ENCODE assay signal across 29 mouse cellular contexts in genomic region chr4:40825146-40825545, GRCm38 (mm10). TPM values are rescaled to one million over a fixed set of nuclear protein-coding genes. Genes with fewer than 3 reads are reported as not detected.
DNase-seq lines count a peak whose midpoint lies in the region; ATAC-seq and TF ChIP-seq lines count a peak whose summit lies in the region.
"Had no signal": no experiment of that assay in that cellular context is flagged by ENCODE, and none has a peak within 500 bp of the region (broad histone marks: within the 10 kb centered on the region; RNA-seq: fewer than 3 reads in every experiment).

No protein-coding gene starts in this region.

- no peak for TF ChIP-seq EP300 in CH12.LX (IDR thresholded peaks at IDR 0.05; ENCODE audit: low read length)

- DNase-seq in kidney, adult 8-10 months, result no peak
- no peak for DNase-seq in CH12.LX (ENCODE audit: extremely low read depth)
- peak; percentile 67 for DNase-seq in ES-CJ7 (ENCODE audit: low read depth, low spot score)
- no peak for DNase-seq in embryonic facial prominence, embryonic 10.5 days (ENCODE audit: low spot score)
- no peak for DNase-seq in layer of hippocampus, adult 18-20 months (ENCODE audit: low spot score in 2 of 2)
- DNase-seq in cerebellum, postnatal 4 days (ENCODE audit: low spot score in 2 of 2), result no peak
- DNase-seq: adrenal gland, postnatal 25 days; cerebellum, adult 2 months; cerebellum, postnatal 14 days; gastrocnemius, postnatal 14 days; heart, postnatal 36 days; kidney, adult 2 months; kidney, postnatal 14 days; left cerebral cortex, postnatal 4 days had no signal

- H3K9ac ChIP-seq in kidney, embryonic 14.5 days (ENCODE audit: low read depth, low read length), result no peak overlapping the region
- H3K9ac ChIP-seq in CH12.LX (ENCODE audit: insufficient read depth, low read depth), result no peak overlapping the region
- H3K9ac ChIP-seq: forebrain, embryonic 12.5 days; hindbrain, embryonic 12.5 days; intestine, embryonic 15.5 days; limb, embryonic 15.5 days; liver, embryonic 15.5 days; lung, embryonic 15.5 days; midbrain, embryonic 13.5 days; neural tube, embryonic 13.5 days; stomach, embryonic 15.5 days had no signal

- no peak for TF ChIP-seq POLR2A in CH12.LX (IDR thresholded peaks at IDR 0.05; ENCODE audit: low read depth, low read length)

- dilution Hi-C loops in CH12.LX (cut with MboI; ENCODE audit: extremely low pct_ligation_motif_present, extremely low pct_unique_long_range_greater_than_20kb, low sequenced_read_pairs), result no loop called here

- no peak for TF ChIP-seq CTCF in CH12.LX (conservative IDR thresholded peaks at IDR 0.05 in 1 of 2, IDR thresholded peaks at IDR 0.05 in 1 of 2; ENCODE audit: low read depth in 2 of 2, low read length in 2 of 2)

- H3K79me2 ChIP-seq in CH12.LX (replicated peaks; ENCODE audit: control insufficient read depth, extremely low read depth, insufficient read depth, poor library complexity, severe bottlenecking), result peaks cover 32% of the 10 kb centered on the region

- H3K4me1 ChIP-seq in kidney, embryonic 14.5 days (ENCODE audit: control insufficient read depth, insufficient read depth, low read length), result peaks cover 10% of the 10 kb centered on the region; the same call in 1 of the 2 replicates
- peaks cover 17 to 74% of the 10 kb centered on the region in 2 experiments for H3K4me1 ChIP-seq in CH12.LX (ENCODE audit: control insufficient read depth in 1 of 2, insufficient read depth in 2 of 2)
- peaks cover 13% of the 10 kb centered on the region for H3K4me1 ChIP-seq in embryonic facial prominence, embryonic 10.5 days
- H3K4me1 ChIP-seq: forebrain, embryonic 12.5 days; hindbrain, embryonic 12.5 days; intestine, embryonic 15.5 days; limb, embryonic 15.5 days; midbrain, embryonic 13.5 days; neural tube, embryonic 13.5 days had no signal

- H3K4me2 ChIP-seq in kidney, embryonic 14.5 days (replicated peaks; ENCODE audit: low read depth, low read length), result no peak overlapping the region
- H3K4me2 ChIP-seq in CH12.LX (ENCODE audit: insufficient read depth, low read depth, poor library complexity, severe bottlenecking), result no peak overlapping the region
- H3K4me2 ChIP-seq: forebrain, embryonic 12.5 days; heart, embryonic 11.5 days; hindbrain, embryonic 12.5 days; intestine, embryonic 15.5 days; limb, embryonic 15.5 days; liver, embryonic 15.5 days; lung, embryonic 15.5 days; midbrain, embryonic 13.5 days; neural tube, embryonic 13.5 days; stomach, embryonic 15.5 days had no signal

- no peaks in the 10 kb centered on the region for H3K27me3 ChIP-seq in kidney, embryonic 14.5 days (ENCODE audit: control insufficient read depth, insufficient read depth, low read length)
- no peaks in the 10 kb centered on the region for H3K27me3 ChIP-seq in CH12.LX (replicated peaks)
- H3K27me3 ChIP-seq in embryonic facial prominence, embryonic 10.5 days (replicated peaks; ENCODE audit: low read depth, poor library complexity, severe bottlenecking), result no peaks in the 10 kb centered on the region
- H3K27me3 ChIP-seq: forebrain, embryonic 12.5 days; hindbrain, embryonic 12.5 days; intestine, embryonic 15.5 days; limb, embryonic 15.5 days; liver, embryonic 15.5 days; lung, embryonic 15.5 days; midbrain, embryonic 13.5 days; neural tube, embryonic 13.5 days; Patski; stomach, embryonic 15.5 days had no signal

- H3K9me3 ChIP-seq in kidney, embryonic 14.5 days (ENCODE audit: control insufficient read depth, low read length), result no peaks in the 10 kb centered on the region
- H3K9me3 ChIP-seq in CH12.LX (replicated peaks; ENCODE audit: low read length), result no peaks in the 10 kb centered on the region
- no peaks in the 10 kb centered on the region for H3K9me3 ChIP-seq in embryonic facial prominence, embryonic 10.5 days
- H3K9me3 ChIP-seq: forebrain, embryonic 12.5 days; hindbrain, embryonic 12.5 days; intestine, embryonic 15.5 days; limb, embryonic 15.5 days; liver, embryonic 15.5 days; lung, embryonic 15.5 days; midbrain, embryonic 13.5 days; neural tube, embryonic 13.5 days; stomach, embryonic 15.5 days had no signal

- no peak for ATAC-seq in kidney, embryonic 14.5 days (ENCODE audit: low FRiP score, low TSS enrichment)
- ATAC-seq: hindbrain, postnatal 0 days; intestine, embryonic 15.5 days; midbrain, embryonic 13.5 days; Patski had no signal

- H3K4me3 ChIP-seq in kidney, embryonic 14.5 days (ENCODE audit: low read length), result no peak overlapping the region
- H3K4me3 ChIP-seq in CH12.LX (replicated peaks in 1 of 3; ENCODE audit: low read depth in 2 of 3, low read length in 2 of 3, poor library complexity in 1 of 3), result no peak overlapping the region
- H3K4me3 ChIP-seq in embryonic facial prominence, embryonic 10.5 days, result no peak overlapping the region
- H3K4me3 ChIP-seq: erythroblast, embryonic 14.5 days; forebrain, embryonic 12.5 days; hindbrain, embryonic 12.5 days; intestine, embryonic 15.5 days; layer of hippocampus, adult 2 months; limb, embryonic 15.5 days; liver, embryonic 15.5 days; lung, embryonic 15.5 days; midbrain, embryonic 13.5 days; neural tube, embryonic 13.5 days; stomach, embryonic 15.5 days had no signal

- in situ Hi-C loops in CH12.LX (cut with MboI; ENCODE audit: low pct_ligation_motif_present, low pct_unique_long_range_greater_than_20kb, low sequenced_read_pairs), result loop anchor here (5.0 kb wide), 1 partner anchor 43 kb away; no protein-coding TSS in a partner anchor

- TF ChIP-seq RAD21 in CH12.LX (IDR thresholded peaks at IDR 0.05; ENCODE audit: low read depth, low read length), result no peak

- peak overlapping the region; percentile 51; the same call in 1 of the 2 replicates for H3K27ac ChIP-seq in kidney, embryonic 14.5 days (ENCODE audit: low read depth, low read length)
- H3K27ac ChIP-seq in CH12.LX (ENCODE audit: insufficient read depth, low read depth), result peak overlapping the region; percentile 67
- H3K27ac ChIP-seq in embryonic facial prominence, embryonic 10.5 days (replicated peaks), result peak overlapping the region; percentile 15; the same call in 1 of the 2 replicates
- H3K27ac ChIP-seq: forebrain, embryonic 12.5 days; hindbrain, embryonic 12.5 days; hindbrain, postnatal 0 days; intestine, embryonic 15.5 days; layer of hippocampus, adult 2 months; limb, embryonic 15.5 days; liver, embryonic 15.5 days; lung, embryonic 15.5 days; midbrain, embryonic 13.5 days; neural tube, embryonic 13.5 days; stomach, embryonic 15.5 days had no signal

- peaks cover 20% of the 10 kb centered on the region; the same call in 1 of the 2 replicates for H3K36me3 ChIP-seq in kidney, embryonic 14.5 days (ENCODE audit: control insufficient read depth, insufficient read depth, low read length)
- H3K36me3 ChIP-seq in CH12.LX (replicated peaks in 1 of 2; ENCODE audit: control insufficient read depth in 1 of 2, insufficient read depth in 1 of 2, low read length in 1 of 2), result peaks cover 42 to 81% of the 10 kb centered on the region in 2 experiments
- peaks cover 40% of the 10 kb centered on the region for H3K36me3 ChIP-seq in embryonic facial prominence, embryonic 10.5 days (replicated peaks)
- H3K36me3 ChIP-seq: forebrain, embryonic 12.5 days; hindbrain, embryonic 12.5 days; midbrain, embryonic 13.5 days had no signal

- WGBS in kidney, embryonic 14.5 days, result 65% methylated on average over 5 of the region's 5 CpGs
- WGBS in embryonic facial prominence, embryonic 10.5 days, result 40% methylated on average over 5 of the region's 5 CpGs

TF ChIP-seq in CH12.LX, 34 proteins besides CTCF, POLR2A, EP300 and RAD21:
- TF ChIP-seq KAT2A (IDR thresholded peaks at IDR 0.05; ENCODE audit: insufficient replicate concordance, low read length) (no peak), E2F4 (IDR thresholded peaks at IDR 0.05; ENCODE audit: insufficient replicate concordance, low read depth, low read length) (no peak), HCFC1 (IDR thresholded peaks at IDR 0.05; ENCODE audit: low read depth, low read length) (no peak), SIN3A (IDR thresholded peaks at IDR 0.05; ENCODE audit: low read length) (no peak), ETS1 (conservative IDR thresholded peaks at IDR 0.05; ENCODE audit: low read depth, low read length) (no peak), IRF4 (IDR thresholded peaks at IDR 0.05; ENCODE audit: low read depth, low read length) (no peak), MYC (IDR thresholded peaks at IDR 0.05; ENCODE audit: low read depth, low read length) (no peak), ZMIZ1 (IDR thresholded peaks at IDR 0.05; ENCODE audit: low read depth, low read length) (no peak), USF2 (conservative IDR thresholded peaks at IDR 0.05; ENCODE audit: low read depth, low read length) (no peak), MAZ (IDR thresholded peaks at IDR 0.05; ENCODE audit: low read depth, low read length) (no peak), TCF12 (IDR thresholded peaks at IDR 0.05; ENCODE audit: low read depth, low read length) (no peak), RCOR1 (conservative IDR thresholded peaks at IDR 0.05; ENCODE audit: low read depth, low read length) (no peak), USF1 (IDR thresholded peaks at IDR 0.05; ENCODE audit: low read depth, low read length) (no peak), UBTF (IDR thresholded peaks at IDR 0.05; ENCODE audit: low read depth, low read length) (no peak), SMC3 (IDR thresholded peaks at IDR 0.05; ENCODE audit: low read depth, low read length) (no peak), GABPA (IDR thresholded peaks at IDR 0.05; ENCODE audit: insufficient replicate concordance, low read depth, low read length) (no peak), PAX5 (IDR thresholded peaks at IDR 0.05; ENCODE audit: low read length) (no peak), JUND (conservative IDR thresholded peaks at IDR 0.05; ENCODE audit: low read depth, low read length) (no peak)

RNA-seq across cellular contexts. Expression of gene B4galt1, which starts 28.7 kb away (rescaled TPM):
- polyA plus RNA-seq in kidney, embryonic 14.5 days (2014; fragmentation: Nextera tagmentation; extraction: Ambion mirVana), result 36.0 and 45.8 TPM in 2 replicates
- 39.5 and 46.6 TPM in 2 replicates for total RNA-seq in CH12.LX (2012; rRNA removed)
- 59.6 and 66.6 TPM in 2 replicates for total RNA-seq in CH12.LX (2014; rRNA removed)
- 72.4 and 80.2 TPM in 2 replicates for polyA plus RNA-seq in CH12.LX (2012; ENCODE audit: insufficient read length, low read depth)
- 23.8 and 24.7 TPM in 2 replicates for polyA plus RNA-seq in embryonic facial prominence, embryonic 10.5 days (2016; fragmentation: Nextera tagmentation; extraction: Ambion mirVana)
- 1 to 10 TPM; 7.0 to 7.6 TPM for total RNA-seq in layer of hippocampus, adult 18-20 months (2021)

Comparison
In these comparisons a context has a peak if more than half of its experiments do, and no peak if none do; other contexts are left out.
1. H3K27ac ChIP-seq: peak in every context shown above with its lines; median percentile 67 in CH12.LX; 51 in kidney, embryonic 14.5 days; 15 in embryonic facial prominence, embryonic 10.5 days.